Mouse (Mus musculus): Measurements from ENCODE around the gene Hoxc13.

Gene Hoxc13

GRCm38 (mm10) chr15:102921053-102922011, at the start of gene Hoxc13:
Hoxc13 (plus strand) TSS chr15:102921103.
- DNase-seq (ENCODE audit: low read depth in 2 of 2, low spot score in 2 of 2): no peak

- DNase-seq (ENCODE audit: low read depth in 2 of 2, low spot score in 2 of 2): no peak
Observed at GRCm38 (mm10) chr15:102885803-102886202, 35.1 kb upstream of the Hoxc13 start.

GRCm38 (mm10) chr15:102895115-102895514, 25.8 kb upstream of the Hoxc13 start:
- no peak for DNase-seq (ENCODE audit: low read depth in 2 of 2, low spot score in 2 of 2)

- no peak for DNase-seq (ENCODE audit: low read depth in 2 of 2, low spot score in 2 of 2)
Observed at GRCm38 (mm10) chr15:102904946-102905345, 16.0 kb upstream of the Hoxc13 start.

- no peak for DNase-seq (ENCODE audit: low read depth in 2 of 2, low spot score in 2 of 2)
Observed at GRCm38 (mm10) chr15:102909536-102909935, 11.4 kb upstream of the Hoxc13 start.

GRCm38 (mm10) chr15:102910038-102910437, 10.9 kb upstream of the Hoxc13 start:
- no peak for DNase-seq (ENCODE audit: low read depth in 2 of 2, low spot score in 2 of 2)

GRCm38 (mm10) chr15:102910496-102911095, 10.3 kb upstream of the Hoxc13 start:
- no peak for DNase-seq (ENCODE audit: low read depth in 2 of 2, low spot score in 2 of 2)

GRCm38 (mm10) chr15:102913038-102913585, 7.8 kb upstream of the Hoxc13 start:
- no peak for DNase-seq (ENCODE audit: low read depth in 2 of 2, low spot score in 2 of 2)

GRCm38 (mm10) chr15:102917972-102918572, 2.8 kb upstream of the Hoxc13 start:
- no peak for DNase-seq (ENCODE audit: low read depth in 2 of 2, low spot score in 2 of 2)

GRCm38 (mm10) chr15:102918611-102919265, 2.2 kb upstream of the Hoxc13 start:
- DNase-seq (ENCODE audit: low read depth in 2 of 2, low spot score in 2 of 2): no peak

- DNase-seq (ENCODE audit: low read depth in 2 of 2, low spot score in 2 of 2): no peak
Observed at GRCm38 (mm10) chr15:102919336-102920180, 1.3 kb upstream of the Hoxc13 start.

GRCm38 (mm10) chr15:102920619-102921018, 284 bp upstream of the Hoxc13 start:
- no peak for DNase-seq (ENCODE audit: low read depth in 2 of 2, low spot score in 2 of 2)

- DNase-seq (ENCODE audit: low read depth in 2 of 2, low spot score in 2 of 2): no peak
Observed at GRCm38 (mm10) chr15:102922012-102922362, 1.1 kb downstream of the Hoxc13 start.

- no peak for DNase-seq (ENCODE audit: low read depth in 2 of 2, low spot score in 2 of 2)
Observed at GRCm38 (mm10) chr15:102922636-102923500, 2.0 kb downstream of the Hoxc13 start.

GRCm38 (mm10) chr15:102927032-102927645, 6.2 kb downstream of the Hoxc13 start:
- DNase-seq (ENCODE audit: low read depth in 2 of 2, low spot score in 2 of 2): no peak

- no peak for DNase-seq (ENCODE audit: low read depth in 2 of 2, low spot score in 2 of 2)
Observed at GRCm38 (mm10) chr15:102931706-102932358, 10.9 kb downstream of the Hoxc13 start.

GRCm38 (mm10) chr15:102934438-102934837, 13.5 kb downstream of the Hoxc13 start:
- DNase-seq (ENCODE audit: low read depth in 2 of 2, low spot score in 2 of 2): no peak

- DNase-seq (ENCODE audit: low read depth in 2 of 2, low spot score in 2 of 2): no peak
Observed at GRCm38 (mm10) chr15:102934897-102935296, 14.0 kb downstream of the Hoxc13 start.
